19 mouse cellular contexts compared by ENCODE assay signal in genomic region chr7:80255981-80256380, GRCm38 (mm10). TPM values are rescaled to one million over a fixed set of nuclear protein-coding genes. Genes with fewer than 3 reads are reported as not detected.
DNase-seq lines count a peak whose midpoint lies in the region; ATAC-seq and TF ChIP-seq lines count a peak whose summit lies in the region.
"Had no signal": no experiment of that assay in that cellular context is flagged by ENCODE, and none has a peak within 500 bp of the region (broad histone marks: within the 10 kb centered on the region; RNA-seq: fewer than 3 reads in every experiment).

No protein-coding gene starts in this region.

- 65% methylated on average over 2 of the region's 2 CpGs for WGBS in heart, postnatal 0 days
- 65% methylated on average over 2 of the region's 2 CpGs for WGBS in heart, embryonic 10.5 days
- 68% methylated on average over 2 of the region's 2 CpGs for WGBS in liver, postnatal 0 days (ENCODE audit: insufficient replicate concordance)
- 55% methylated on average over 2 of the region's 2 CpGs for WGBS in liver, embryonic 12.5 days (ENCODE audit: insufficient replicate concordance)

- TF ChIP-seq EP300 in heart, postnatal 0 days (IDR thresholded peaks at IDR 0.05; ENCODE audit: low read depth), result no peak
- no peak for TF ChIP-seq EP300 in liver, postnatal 0 days (IDR thresholded peaks at IDR 0.05; ENCODE audit: low read depth)

- no peak for ATAC-seq in heart, postnatal 0 days (ENCODE audit: insufficient read depth, low read depth)
- ATAC-seq in liver, postnatal 0 days, result no peak
- ATAC-seq in liver, embryonic 12.5 days, result no peak
- ATAC-seq in inflammation-experienced regulatory T-cells, adult 6 months, result no peak

- H3K27ac ChIP-seq in heart, postnatal 0 days (ENCODE audit: low read depth), result no peak overlapping the region
- no peak overlapping the region for H3K27ac ChIP-seq in heart, embryonic 10.5 days
- no peak overlapping the region for H3K27ac ChIP-seq in liver, postnatal 0 days (ENCODE audit: low read depth)
- no peak overlapping the region for H3K27ac ChIP-seq in liver, embryonic 12.5 days
- H3K27ac ChIP-seq: hindbrain, embryonic 15.5 days; limb, embryonic 10.5 days; liver, embryonic 13.5 days; neural tube, embryonic 13.5 days had no signal

- TF ChIP-seq CTCF in heart, postnatal 0 days (IDR thresholded peaks at IDR 0.05; ENCODE audit: low read depth), result 0 out of 2 replicates have a peak, but pooled peaks have one; percentile 17
- peak; percentile 54 for TF ChIP-seq CTCF in liver, postnatal 0 days (IDR thresholded peaks at IDR 0.05; ENCODE audit: low read depth)

- DNase-seq in heart, postnatal 0 days (ENCODE audit: low spot score), result no peak
- DNase-seq in heart, embryonic 10.5 days (ENCODE audit: low spot score), result no peak
- no peak for DNase-seq in liver, postnatal 0 days
- DNase-seq in B cell, adult 2 months, result peak; percentile 33 to 35
- peak; percentile 46 for DNase-seq in induced T-regulatory cell, adult 2 months (ENCODE audit: low read depth)
- DNase-seq in right cerebral cortex, postnatal 4 days, result no peak
- DNase-seq: cerebellum, adult 9-11 months; heart, postnatal 14 days; kidney, adult 9 months; liver, embryonic 13.5 days; lung, postnatal 36 days; right cerebral cortex, postnatal 25 days; thymus, adult 18-20 months had no signal

- no peaks in the 10 kb centered on the region for H3K4me1 ChIP-seq in heart, postnatal 0 days (ENCODE audit: control insufficient read depth, insufficient read depth)
- peaks cover 12% of the 10 kb centered on the region; the same call in 1 of the 2 replicates for H3K4me1 ChIP-seq in heart, embryonic 10.5 days
- H3K4me1 ChIP-seq in liver, postnatal 0 days (ENCODE audit: insufficient read depth), result peaks cover 8% of the 10 kb centered on the region
- H3K4me1 ChIP-seq in liver, embryonic 12.5 days, result peaks cover 37% of the 10 kb centered on the region

- H3K4me2 ChIP-seq in heart, postnatal 0 days (ENCODE audit: low read depth, low read length), result no peak overlapping the region
- H3K4me2 ChIP-seq in liver, postnatal 0 days (ENCODE audit: low read depth, low read length), result no peak overlapping the region
- no peak overlapping the region for H3K4me2 ChIP-seq in liver, embryonic 12.5 days
- H3K4me2 ChIP-seq: hindbrain, embryonic 15.5 days; liver, embryonic 13.5 days; neural tube, embryonic 13.5 days had no signal

- H3K27me3 ChIP-seq in heart, postnatal 0 days (ENCODE audit: control insufficient read depth, insufficient read depth, low read length), result peaks cover 5% of the 10 kb centered on the region
- H3K27me3 ChIP-seq in heart, embryonic 10.5 days (ENCODE audit: insufficient read depth, poor library complexity, severe bottlenecking), result peaks cover 44% of the 10 kb centered on the region
- no peaks in the 10 kb centered on the region for H3K27me3 ChIP-seq in liver, postnatal 0 days (ENCODE audit: insufficient read depth, low read length)
- peaks cover 19% of the 10 kb centered on the region for H3K27me3 ChIP-seq in liver, embryonic 12.5 days (replicated peaks)

- no peak overlapping the region for H3K4me3 ChIP-seq in heart, postnatal 0 days (ENCODE audit: low read depth, low read length)
- no peak overlapping the region for H3K4me3 ChIP-seq in heart, embryonic 10.5 days
- H3K4me3 ChIP-seq in liver, postnatal 0 days (ENCODE audit: low read depth, low read length), result no peak overlapping the region
- H3K4me3 ChIP-seq in liver, embryonic 12.5 days, result no peak overlapping the region
- H3K4me3 ChIP-seq: hindbrain, embryonic 15.5 days; limb, embryonic 10.5 days; liver, embryonic 13.5 days; neural tube, embryonic 13.5 days had no signal

- no peaks in the 10 kb centered on the region for H3K36me3 ChIP-seq in heart, postnatal 0 days (replicated peaks; ENCODE audit: control insufficient read depth, insufficient read depth, low read length)
- no peaks in the 10 kb centered on the region for H3K36me3 ChIP-seq in heart, embryonic 10.5 days
- H3K36me3 ChIP-seq in liver, postnatal 0 days (replicated peaks; ENCODE audit: insufficient read depth, low read length), result no peaks in the 10 kb centered on the region
- H3K36me3 ChIP-seq in liver, embryonic 12.5 days, result no peaks in the 10 kb centered on the region
- H3K36me3 ChIP-seq: hindbrain, embryonic 15.5 days; limb, embryonic 10.5 days; liver, embryonic 13.5 days; neural tube, embryonic 13.5 days had no signal

- no peak overlapping the region for H3K9ac ChIP-seq in heart, postnatal 0 days (replicated peaks; ENCODE audit: low read depth, low read length)
- H3K9ac ChIP-seq in liver, postnatal 0 days (replicated peaks), result no peak overlapping the region
- H3K9ac ChIP-seq in liver, embryonic 12.5 days, result no peak overlapping the region
- H3K9ac ChIP-seq: hindbrain, embryonic 15.5 days; liver, embryonic 13.5 days; neural tube, embryonic 13.5 days had no signal

- no peaks in the 10 kb centered on the region for H3K9me3 ChIP-seq in heart, postnatal 0 days (replicated peaks; ENCODE audit: control insufficient read depth, low read length)
- H3K9me3 ChIP-seq in heart, embryonic 10.5 days, result no peaks in the 10 kb centered on the region
- no peaks in the 10 kb centered on the region for H3K9me3 ChIP-seq in liver, postnatal 0 days (ENCODE audit: low read length)
- H3K9me3 ChIP-seq in liver, embryonic 12.5 days (replicated peaks), result no peaks in the 10 kb centered on the region
- H3K9me3 ChIP-seq: hindbrain, embryonic 15.5 days; limb, embryonic 10.5 days; neural tube, embryonic 13.5 days had no signal

RNA-seq across cellular contexts. Expression of gene Ngrn, which starts 5.0 kb away (rescaled TPM):
- 14.0 and 29.4 TPM in 2 replicates for total RNA-seq in heart, postnatal 0 days (2014; rRNA removed; ENCODE audit: low replicate concordance)
- polyA plus RNA-seq in heart, postnatal 0 days (2015; fragmentation: Nextera tagmentation; extraction: Ambion mirVana), result 35.8 and 40.5 TPM in 2 replicates
- polyA plus RNA-seq in heart, embryonic 10.5 days (2016; fragmentation: Nextera tagmentation; extraction: Ambion mirVana), result 45.7 and 47.2 TPM in 2 replicates
- 20.9 and 23.1 TPM in 2 replicates for polyA plus RNA-seq in liver, postnatal 0 days (2015; fragmentation: Nextera tagmentation; extraction: Ambion mirVana)
- polyA plus RNA-seq in liver, embryonic 12.5 days (2016; fragmentation: Nextera tagmentation; extraction: Ambion mirVana), result 42.0 and 45.6 TPM in 2 replicates
- 10 to 100 TPM; 25.0 to 31.5 (median 26.9) TPM for polyA plus RNA-seq in inflammation-experienced regulatory T-cells, adult 6 months (2017; shearing (Covaris generic))

RNA-seq across cellular contexts. Expression of gene Ttll13, which starts 9.8 kb away (rescaled TPM):
- 0.35 TPM in 1 of 2 replicates, not detected in the other for total RNA-seq in heart, postnatal 0 days (2014; rRNA removed; ENCODE audit: low replicate concordance)
- 0.51 and 0.98 TPM in 2 replicates for polyA plus RNA-seq in heart, postnatal 0 days (2015; fragmentation: Nextera tagmentation; extraction: Ambion mirVana)
- polyA plus RNA-seq in heart, embryonic 10.5 days (2016; fragmentation: Nextera tagmentation; extraction: Ambion mirVana), result 0.54 and 0.84 TPM in 2 replicates
- 0.43 TPM in 2 replicates for polyA plus RNA-seq in liver, postnatal 0 days (2015; fragmentation: Nextera tagmentation; extraction: Ambion mirVana)
- polyA plus RNA-seq in liver, embryonic 12.5 days (2016; fragmentation: Nextera tagmentation; extraction: Ambion mirVana), result 0.61 and 1.0 TPM in 2 replicates
- polyA plus RNA-seq in inflammation-experienced regulatory T-cells, adult 6 months (2017; shearing (Covaris generic)), result not detected
- total RNA-seq: monocyte, adult 5-6 weeks had no signal

RNA-seq across cellular contexts. Expression of gene Vps33b, which starts 13.5 kb away (rescaled TPM):
- 8.0 and 8.7 TPM in 2 replicates for total RNA-seq in heart, postnatal 0 days (2014; rRNA removed; ENCODE audit: low replicate concordance)
- polyA plus RNA-seq in heart, postnatal 0 days (2015; fragmentation: Nextera tagmentation; extraction: Ambion mirVana), result 3.6 and 3.9 TPM in 2 replicates
- polyA plus RNA-seq in heart, embryonic 10.5 days (2016; fragmentation: Nextera tagmentation; extraction: Ambion mirVana), result 14.5 and 15.3 TPM in 2 replicates
- 2.5 and 2.9 TPM in 2 replicates for polyA plus RNA-seq in liver, postnatal 0 days (2015; fragmentation: Nextera tagmentation; extraction: Ambion mirVana)
- polyA plus RNA-seq in liver, embryonic 12.5 days (2016; fragmentation: Nextera tagmentation; extraction: Ambion mirVana), result 9.0 and 11.4 TPM in 2 replicates
- polyA plus RNA-seq in inflammation-experienced regulatory T-cells, adult 6 months (2017; shearing (Covaris generic)), result 10 to 100 TPM; 22.7 to 35.2 (median 25.1) TPM

RNA-seq across cellular contexts. Expression of gene Gdpgp1, which starts 23.3 kb away (rescaled TPM):
- total RNA-seq in heart, postnatal 0 days (2014; rRNA removed; ENCODE audit: low replicate concordance), result 2.5 and 5.5 TPM in 2 replicates
- polyA plus RNA-seq in heart, postnatal 0 days (2015; fragmentation: Nextera tagmentation; extraction: Ambion mirVana), result 2.0 and 2.3 TPM in 2 replicates
- 5.2 and 5.8 TPM in 2 replicates for polyA plus RNA-seq in heart, embryonic 10.5 days (2016; fragmentation: Nextera tagmentation; extraction: Ambion mirVana)
- polyA plus RNA-seq in liver, postnatal 0 days (2015; fragmentation: Nextera tagmentation; extraction: Ambion mirVana), result 1.5 and 1.6 TPM in 2 replicates
- polyA plus RNA-seq in liver, embryonic 12.5 days (2016; fragmentation: Nextera tagmentation; extraction: Ambion mirVana), result 3.9 and 4.4 TPM in 2 replicates
- 10 to 100 TPM in 1 of 3 experiments, 1 to 10 TPM in 2; 5.7 to 10.3 (median 6.7) TPM for polyA plus RNA-seq in inflammation-experienced regulatory T-cells, adult 6 months (2017; shearing (Covaris generic))

RNA-seq across cellular contexts. Expression of gene Cib1, which starts 23.4 kb away (rescaled TPM):
- total RNA-seq in heart, postnatal 0 days (2014; rRNA removed; ENCODE audit: low replicate concordance), result 26.0 and 27.2 TPM in 2 replicates
- polyA plus RNA-seq in heart, postnatal 0 days (2015; fragmentation: Nextera tagmentation; extraction: Ambion mirVana), result 57.2 and 57.4 TPM in 2 replicates
- polyA plus RNA-seq in heart, embryonic 10.5 days (2016; fragmentation: Nextera tagmentation; extraction: Ambion mirVana), result 61.9 and 74.9 TPM in 2 replicates
- 79.4 and 89.2 TPM in 2 replicates for polyA plus RNA-seq in liver, postnatal 0 days (2015; fragmentation: Nextera tagmentation; extraction: Ambion mirVana)
- polyA plus RNA-seq in liver, embryonic 12.5 days (2016; fragmentation: Nextera tagmentation; extraction: Ambion mirVana), result 97.5 and 99.2 TPM in 2 replicates
- polyA plus RNA-seq in inflammation-experienced regulatory T-cells, adult 6 months (2017; shearing (Covaris generic)), result 100 to 1,000 TPM in 1 of 3 experiments, 10 to 100 TPM in 2; 97.8 to 140 (median 99.4) TPM

Comparison
In these comparisons a context has a peak if more than half of its experiments do, and no peak if none do; other contexts are left out.
1. DNase-seq: peak in B cell, adult 2 months (2 of 2) and induced T-regulatory cell, adult 2 months (single experiment); none in heart, postnatal 0 days (single experiment), heart, embryonic 10.5 days (single experiment), liver, postnatal 0 days (single experiment) and right cerebral cortex, postnatal 4 days (single experiment).